Comparison of ENCODE assay signal across 33 mouse cellular contexts in the genomic region with DNA sequence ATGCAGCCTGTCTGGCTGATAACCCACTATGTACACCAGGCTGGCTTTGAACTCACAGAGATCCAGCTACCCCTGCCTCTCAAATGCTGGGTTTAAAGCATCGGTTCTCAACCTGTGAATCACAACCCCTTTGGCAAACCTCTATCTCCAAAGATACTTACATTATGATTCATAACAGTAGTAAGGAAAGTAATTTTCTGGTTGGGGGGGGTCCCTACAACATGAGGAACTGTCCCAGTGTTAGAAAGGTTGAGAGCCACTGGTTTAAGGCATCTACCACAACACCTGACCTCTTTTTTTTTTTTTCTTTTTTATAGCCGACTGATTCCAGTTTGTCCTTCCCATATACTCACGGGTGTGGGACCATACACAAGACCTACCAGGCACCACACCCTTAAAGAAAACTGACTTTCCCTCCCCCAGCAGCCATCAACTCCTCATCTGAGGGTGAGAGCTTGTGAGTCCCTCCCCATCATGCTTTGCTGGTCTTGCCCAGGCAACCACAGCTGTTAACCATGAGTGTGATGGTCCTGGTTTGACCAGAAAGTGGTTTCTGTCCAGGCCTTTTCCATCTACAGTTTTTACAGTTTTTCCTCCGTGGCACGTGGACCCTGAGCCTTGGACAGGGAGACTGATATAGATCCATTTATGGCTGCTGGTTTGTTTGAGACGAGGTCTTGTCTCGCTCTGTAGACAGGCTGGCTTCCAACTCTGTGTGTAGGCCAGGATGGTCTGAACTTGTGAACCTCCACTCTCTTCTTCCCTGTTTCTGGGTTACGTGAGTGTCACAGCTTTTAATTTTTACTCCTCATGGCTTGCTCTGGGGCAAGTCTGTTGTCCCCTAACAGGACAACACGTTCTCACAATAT. TPM values are rescaled to one million over a fixed set of nuclear protein-coding genes. Genes with fewer than 3 reads are reported as not detected.
"Had no signal": no experiment of that assay in that cellular context is flagged by ENCODE, and none has a peak within 500 bp of the region (broad histone marks: within the 10 kb centered on the region; RNA-seq: fewer than 3 reads in every experiment).

No protein-coding gene starts in this region.

- DNase-seq: gastrocnemius, postnatal 14 days; gastrocnemius, postnatal 36 days; heart, adult 11 months; heart, postnatal 14 days; heart, postnatal 36 days; kidney, adult 11 months; kidney, adult 2 months; kidney, adult 9 months; kidney, postnatal 14 days; kidney, postnatal 36 days; left cerebral cortex, postnatal 4 days had no signal

- H3K4me3 ChIP-seq: heart, embryonic 13.5 days; heart, embryonic 15.5 days; hindbrain, embryonic 13.5 days; hindbrain, embryonic 15.5 days; kidney, embryonic 15.5 days; layer of hippocampus, adult 2 months; left cerebral cortex, adult 2 months; limb, embryonic 13.5 days; limb, embryonic 15.5 days; liver, embryonic 12.5 days had no signal

- H3K27ac ChIP-seq: heart, embryonic 13.5 days; heart, embryonic 15.5 days; hindbrain, embryonic 13.5 days; hindbrain, embryonic 15.5 days; kidney, embryonic 15.5 days; kidney, postnatal 0 days; layer of hippocampus, adult 2 months; left cerebral cortex, adult 2 months; limb, embryonic 13.5 days; limb, embryonic 15.5 days; liver, embryonic 12.5 days; liver, embryonic 14.5 days had no signal

- H3K4me2 ChIP-seq: heart, embryonic 11.5 days; heart, embryonic 13.5 days; heart, embryonic 15.5 days; hindbrain, embryonic 13.5 days; hindbrain, embryonic 15.5 days; kidney, embryonic 15.5 days; limb, embryonic 13.5 days; limb, embryonic 15.5 days; liver, embryonic 12.5 days had no signal

- ATAC-seq: inflammation-experienced regulatory T-cells, adult 6 months; liver, embryonic 12.5 days had no signal

- H3K4me1 ChIP-seq: heart, embryonic 13.5 days; heart, embryonic 15.5 days; hindbrain, embryonic 13.5 days; hindbrain, embryonic 15.5 days; limb, embryonic 15.5 days had no signal

- H3K36me3 ChIP-seq: heart, embryonic 13.5 days; heart, embryonic 15.5 days; hindbrain, embryonic 13.5 days; hindbrain, embryonic 15.5 days; kidney, embryonic 15.5 days; limb, embryonic 13.5 days; limb, embryonic 15.5 days; liver, embryonic 12.5 days had no signal

- H3K9me3 ChIP-seq: heart, embryonic 13.5 days; heart, embryonic 15.5 days; hindbrain, embryonic 13.5 days; hindbrain, embryonic 15.5 days; kidney, embryonic 15.5 days; limb, embryonic 13.5 days; limb, embryonic 15.5 days; liver, embryonic 12.5 days had no signal

- H3K27me3 ChIP-seq: heart, embryonic 15.5 days; hindbrain, embryonic 13.5 days; hindbrain, embryonic 15.5 days; kidney, embryonic 15.5 days; limb, embryonic 13.5 days; limb, embryonic 15.5 days had no signal

- H3K9ac ChIP-seq: heart, embryonic 13.5 days; heart, embryonic 15.5 days; hindbrain, embryonic 13.5 days; hindbrain, embryonic 15.5 days; kidney, embryonic 15.5 days; limb, embryonic 13.5 days; limb, embryonic 15.5 days; liver, embryonic 12.5 days; liver, embryonic 14.5 days had no signal

RNA-seq across cellular contexts. Expression of a gene that starts 44.4 kb away (rescaled TPM):
- total RNA-seq: gastrocnemius, postnatal 36 days; heart, postnatal 36 days; hematopoietic stem cell, adult 5-6 weeks; layer of hippocampus, adult 2 months; layer of hippocampus, postnatal 10 days; layer of hippocampus, postnatal 25 days; left cerebral cortex, adult 2 months; left cerebral cortex, postnatal 10 days had no signal
- polyA plus RNA-seq: inflammation-experienced regulatory T-cells, adult 6 months had no signal

RNA-seq across cellular contexts. Expression of a gene that starts 46.5 kb away (rescaled TPM):
- total RNA-seq: hematopoietic stem cell, adult 5-6 weeks; liver, adult 2 months had no signal
- polyA plus RNA-seq: heart, embryonic 11.5 days; heart, embryonic 13.5 days; heart, embryonic 15.5 days; heart, postnatal 0 days; hindbrain, embryonic 11.5 days; inflammation-experienced regulatory T-cells, adult 6 months; kidney, embryonic 15.5 days; kidney, postnatal 0 days; limb, embryonic 15.5 days; liver, adult 2 months; liver, embryonic 12.5 days; liver, embryonic 16.5 days had no signal
